Mouse (Mus musculus) layer of hippocampus, postnatal 25 days (tissue): ENCODE data around the gene Dpm3. TPM values are rescaled to one million over a fixed set of nuclear protein-coding genes. Genes with fewer than 3 reads are reported as not detected.

ENCODE experiments used
- DNase-seq, 2 experiments: peaks; one replicate each; pipeline ENCODE4 v3.0.0; 2022; ENCODE audit warnings: mixed read lengths in 2 of 2, low spot score in 1 of 2; ENCODE audit errors: extremely low spot score in 1 of 2
- total RNA-seq, 2 experiments: library from RNA; stranded (reverse); gene quantifications; 2 replicates each; pipeline ENCODE4 v1.2.3; 2021

Dpm3 gene
- total RNA-seq, 2 experiments from 2014 or later, result 51.1 to 71.0 TPM

DNA sequence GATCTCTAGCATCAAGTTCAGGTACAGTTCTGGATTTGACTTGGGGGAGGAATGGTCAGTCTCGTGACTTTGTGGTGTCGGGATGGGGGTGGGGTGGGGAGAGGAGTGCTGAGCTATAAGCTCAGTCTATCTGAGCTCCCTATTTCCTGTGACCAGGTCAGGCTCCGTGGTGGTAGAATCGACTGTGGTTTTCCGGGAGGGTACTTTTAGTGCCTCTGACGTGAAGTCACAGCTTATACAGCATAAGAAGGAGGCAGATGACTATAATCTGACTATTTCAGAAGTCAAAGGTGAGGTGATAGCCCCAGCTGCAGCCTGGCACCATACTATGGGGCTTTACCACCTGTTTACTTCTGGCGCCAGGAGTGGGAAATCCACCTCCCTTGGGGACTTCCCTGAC lies 27.8 kb upstream of the Dpm3 start:
- no peak for DNase-seq

DNA sequence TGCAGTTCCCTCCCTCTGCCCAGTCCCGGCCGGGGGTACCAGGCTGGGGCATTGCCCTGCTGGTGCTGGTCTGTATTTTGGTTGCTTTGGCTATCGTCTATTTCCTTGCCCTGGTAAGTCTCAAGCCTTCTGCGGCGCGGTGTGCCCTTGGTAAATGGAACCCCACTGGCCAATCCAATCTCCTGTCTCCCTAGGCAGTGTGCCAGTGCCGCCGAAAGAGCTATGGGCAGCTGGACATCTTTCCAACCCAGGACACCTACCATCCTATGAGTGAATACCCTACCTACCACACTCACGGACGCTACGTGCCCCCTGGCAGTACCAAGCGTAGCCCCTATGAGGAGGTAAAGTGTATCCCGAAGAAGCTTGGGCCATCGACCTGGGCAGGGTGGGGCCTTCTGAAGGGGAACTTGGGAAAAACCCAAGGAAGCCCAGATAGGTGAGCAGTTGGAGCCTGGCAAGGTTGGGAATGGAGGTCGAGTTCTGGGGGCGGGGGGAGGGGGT lies 27.3 kb upstream of the Dpm3 start:
- no peak for DNase-seq

DNA sequence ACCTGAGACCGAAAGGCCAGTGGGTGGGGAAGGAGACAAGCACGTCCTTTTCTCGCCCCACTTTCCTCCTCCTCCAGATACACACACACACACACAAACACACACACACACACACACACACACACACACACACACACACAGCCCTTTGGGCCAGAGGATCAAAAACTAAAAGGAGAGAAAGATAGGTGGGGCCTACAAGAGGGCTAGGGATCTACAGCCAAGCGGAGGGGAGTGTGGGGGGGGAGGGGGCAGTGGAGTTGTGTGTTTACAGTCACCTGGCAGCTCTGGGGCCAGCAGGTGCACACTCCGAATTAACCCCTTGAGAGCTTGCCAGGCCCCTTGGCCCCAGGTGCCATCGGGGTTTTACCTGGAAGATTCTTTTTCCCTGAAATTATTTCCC lies 26.5 kb upstream of the Dpm3 start:
- DNase-seq, result no peak

DNA sequence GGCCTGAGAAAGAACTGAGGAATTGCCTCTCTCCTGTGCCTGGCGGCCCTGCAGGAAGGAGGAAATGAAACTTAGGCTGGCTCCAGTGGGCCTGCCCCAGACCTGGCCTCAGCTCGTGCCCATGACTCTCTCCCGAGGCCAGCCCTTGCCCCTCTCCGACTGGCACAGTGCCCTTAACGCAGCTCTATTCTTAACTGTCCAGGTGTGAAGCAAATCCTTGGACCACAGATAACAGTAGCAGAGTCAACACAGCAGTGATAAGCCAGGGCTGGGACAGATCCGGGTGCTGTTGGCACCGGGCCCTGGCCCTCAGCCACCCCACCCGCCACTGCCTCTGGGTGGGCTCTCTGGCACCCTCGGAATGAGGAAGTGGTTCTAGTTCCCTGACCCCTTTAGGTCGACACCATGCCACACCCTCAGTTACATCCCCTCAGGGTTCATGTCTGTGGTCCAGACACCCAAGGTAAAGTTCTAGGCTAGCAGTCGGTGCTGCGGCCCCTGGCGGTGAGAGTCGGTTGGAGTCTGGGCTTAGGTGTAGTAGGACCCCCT lies 25.5 kb upstream of the Dpm3 start:
- no peak for DNase-seq

DNA sequence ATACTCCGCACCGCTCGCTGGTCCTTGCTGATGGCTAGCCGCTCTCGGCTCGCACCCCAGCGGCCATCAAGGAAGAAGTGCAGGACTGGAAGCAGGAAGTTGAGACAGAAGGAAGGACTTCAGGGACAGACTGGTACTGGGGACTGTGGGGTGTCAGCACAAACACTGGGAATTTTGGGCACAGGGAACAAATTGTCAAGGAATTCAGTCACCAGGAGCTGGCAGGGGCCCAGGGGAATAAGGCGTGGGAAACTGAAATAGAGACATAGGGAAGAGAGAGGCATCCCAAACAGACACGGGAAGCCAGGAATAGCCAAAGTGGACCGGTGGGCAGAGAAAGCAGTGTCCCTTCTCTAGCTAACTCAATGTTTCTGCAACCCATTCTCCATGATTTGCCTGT lies 22.6 kb upstream of the Dpm3 start:
- no peak for DNase-seq

DNA sequence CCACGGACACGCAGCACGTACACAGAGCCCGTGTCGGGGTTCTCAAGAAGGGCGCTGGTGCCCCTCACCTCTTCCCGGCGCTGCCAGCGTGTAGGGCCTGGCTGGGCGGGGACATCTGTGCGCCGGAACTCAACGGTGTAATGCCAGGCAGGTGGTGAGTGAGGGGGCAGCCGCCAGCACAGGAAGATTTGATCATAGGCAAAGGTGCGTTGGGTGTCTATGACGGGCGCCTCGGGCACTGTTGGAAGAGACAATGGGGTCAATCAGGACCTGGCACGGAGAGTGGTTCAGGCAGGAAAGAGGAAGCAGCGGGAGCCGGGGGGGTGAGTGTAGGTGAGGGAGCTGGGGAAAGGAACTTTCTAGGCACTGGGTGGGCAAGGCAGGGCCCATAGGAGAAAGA lies 21.5 kb upstream of the Dpm3 start:
- no peak for DNase-seq

DNA sequence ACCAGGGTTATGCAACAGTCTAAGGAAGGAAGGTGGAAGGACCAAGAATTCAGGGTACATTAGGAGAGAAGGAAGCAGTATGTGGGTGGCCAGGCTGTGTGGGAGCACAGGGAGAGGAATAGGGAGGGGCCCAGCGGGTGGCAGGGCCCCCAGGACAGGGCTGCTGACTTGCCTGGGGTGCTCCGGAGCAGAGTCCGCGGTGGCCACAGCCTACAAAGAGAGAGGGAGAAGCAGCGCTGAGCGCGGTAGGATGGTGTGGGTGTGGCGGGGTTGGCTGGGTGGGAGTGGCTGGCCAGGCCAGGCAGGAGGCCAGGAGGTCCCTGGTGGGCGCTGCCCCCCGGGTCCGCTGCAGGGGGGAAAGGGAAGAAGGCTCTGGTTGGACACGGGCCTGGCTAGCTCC lies 20.7 kb upstream of the Dpm3 start:
- no peak for DNase-seq

DNA sequence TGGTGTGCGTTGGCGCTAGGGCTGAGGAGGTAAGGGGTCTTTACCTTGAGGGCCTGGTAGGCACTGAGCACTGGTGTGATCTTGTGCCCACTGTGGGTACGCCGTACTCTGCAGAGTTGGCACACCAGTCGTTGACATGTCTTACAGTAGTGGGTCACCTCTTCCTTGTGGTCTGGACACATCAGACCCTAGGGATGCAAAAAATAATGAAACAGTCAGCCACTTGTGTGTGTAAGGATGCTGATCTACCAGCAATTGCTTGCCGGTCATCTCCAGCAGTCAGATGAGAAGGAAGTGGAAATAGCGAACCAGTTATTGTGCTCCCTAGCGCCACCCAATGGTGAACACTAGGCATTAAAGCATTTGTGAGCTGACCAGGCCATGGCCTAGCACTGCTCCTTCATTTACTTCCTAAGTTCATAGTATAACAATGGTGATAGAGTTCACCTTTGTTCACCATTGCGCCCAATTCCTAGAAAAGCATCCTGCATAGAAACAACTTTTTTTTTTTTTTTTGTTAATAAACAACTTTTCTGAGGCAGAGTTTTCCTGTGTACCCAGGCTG lies 16.7 kb upstream of the Dpm3 start:
- peak in 1 of 2 experiments; percentile 67 for DNase-seq

DNA sequence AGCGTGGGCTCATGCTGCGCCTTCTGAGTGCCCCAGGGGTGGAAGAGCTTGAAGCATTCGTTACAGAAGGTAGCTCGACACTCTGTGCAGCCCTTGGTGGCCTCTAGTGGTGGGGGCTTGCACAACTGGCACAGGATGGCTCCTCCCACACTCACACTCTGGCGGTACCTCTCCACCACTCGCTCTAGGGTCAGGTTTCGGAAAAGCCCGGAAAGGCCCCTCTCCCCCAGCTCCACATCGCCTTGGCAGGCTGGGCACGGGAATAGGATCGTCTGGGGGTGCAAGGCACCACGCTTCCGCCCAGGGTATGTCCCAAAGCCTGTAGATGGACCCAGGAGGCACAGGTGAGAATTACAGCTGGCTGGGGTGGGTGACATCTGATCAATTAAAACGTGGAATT lies 15.5 kb upstream of the Dpm3 start:
- DNase-seq, result no peak

DNA sequence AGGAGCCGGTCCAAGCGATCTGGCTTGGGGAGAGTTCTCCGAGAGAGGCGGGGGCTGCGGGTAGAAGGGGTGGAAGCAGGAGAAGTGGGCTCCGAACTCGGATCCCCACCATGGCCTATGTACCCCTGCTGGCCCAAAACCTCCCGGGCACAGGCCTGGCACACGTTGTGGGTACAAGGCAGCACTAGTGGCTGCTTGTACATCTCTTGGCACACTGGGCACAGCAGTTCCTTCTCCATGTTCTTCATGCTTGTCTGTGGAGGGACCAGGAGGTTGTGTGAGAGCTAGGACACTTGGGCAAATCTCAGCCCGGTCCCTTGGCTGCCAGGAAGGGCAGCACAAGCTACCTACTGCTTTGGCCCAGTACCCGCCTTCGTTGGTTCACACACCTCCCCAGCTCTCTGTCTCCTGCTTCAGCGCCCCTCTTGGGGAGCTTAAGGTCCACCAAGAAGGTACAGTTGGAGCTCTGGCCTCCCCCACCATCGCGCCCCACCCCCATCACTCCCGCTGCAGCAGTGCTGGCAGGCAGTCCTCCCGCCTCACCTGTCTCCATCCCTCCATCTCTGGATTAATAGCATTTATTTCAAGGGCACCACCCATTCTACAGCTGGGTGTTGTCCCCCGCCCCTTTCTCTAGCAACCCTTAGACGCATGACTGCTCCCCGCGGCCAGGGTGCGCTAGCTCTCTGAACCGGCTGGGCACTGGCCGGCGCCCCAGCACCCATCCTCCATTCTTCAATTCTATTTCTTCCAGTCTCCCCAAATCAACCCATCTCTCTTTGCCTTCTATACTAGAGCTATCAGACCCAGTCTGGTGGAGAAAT lies 14.8 kb upstream of the Dpm3 start:
- DNase-seq, result no peak

DNA sequence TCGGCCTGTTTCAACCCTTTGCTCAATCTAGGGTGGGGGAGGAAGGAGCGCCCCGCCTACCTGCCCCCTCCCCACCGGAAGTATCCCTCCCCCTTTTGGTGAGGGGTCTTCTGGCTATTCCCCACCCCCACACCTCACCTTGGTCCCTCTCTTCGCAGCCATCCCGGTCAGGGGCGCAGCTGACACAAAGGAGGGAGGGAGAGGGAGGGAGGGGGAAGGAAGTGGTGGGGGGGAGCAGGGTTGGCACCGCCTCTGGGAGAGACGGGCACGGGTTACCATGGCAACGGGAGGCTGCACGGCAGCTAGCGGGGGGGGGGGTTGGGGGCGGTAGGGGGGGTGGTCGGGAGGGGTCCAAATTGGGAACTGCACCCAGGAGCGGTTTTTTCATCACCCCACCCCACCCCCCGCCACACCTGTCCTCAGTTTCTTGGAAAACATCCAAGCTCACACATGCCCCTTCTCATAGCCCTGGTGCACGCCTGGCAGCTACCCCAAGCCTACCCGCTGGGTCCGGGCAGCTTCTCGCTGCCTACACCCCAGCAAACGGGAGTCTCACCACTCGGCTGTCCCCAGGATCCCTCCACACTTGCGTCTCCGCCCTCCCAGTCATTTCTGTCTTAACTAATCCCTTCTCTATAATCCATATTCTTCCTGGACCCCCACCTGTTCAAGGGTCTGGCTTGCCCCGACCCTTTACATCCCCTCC lies 14.0 kb upstream of the Dpm3 start:
- DNase-seq, result peak in 1 of 2 experiments; percentile 69

DNA sequence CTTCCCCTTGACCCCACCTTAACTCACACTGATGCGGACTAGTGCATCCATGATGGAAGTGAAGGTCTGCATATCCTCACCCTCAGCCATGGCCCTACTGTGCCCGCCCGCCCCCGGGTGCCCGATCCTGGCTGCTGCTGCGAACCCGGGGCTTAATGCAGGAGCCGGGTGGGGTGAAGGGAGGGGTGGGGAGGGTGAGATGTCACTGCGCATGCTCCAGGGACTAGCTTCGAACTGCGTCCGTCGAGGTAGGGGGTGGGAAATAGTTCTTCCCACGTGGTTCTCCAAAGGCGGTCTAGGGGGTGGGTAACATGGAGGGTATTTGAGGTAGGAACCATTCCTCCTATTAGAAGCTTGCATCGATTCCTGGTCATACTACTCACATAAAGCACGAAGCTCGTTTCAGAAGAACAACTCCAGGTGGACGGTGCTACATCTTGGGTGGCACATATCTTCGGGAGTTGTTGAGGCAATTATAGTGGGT lies 13.4 kb upstream of the Dpm3 start, which contains the start of gene Krtcap2:
Krtcap2 (plus strand) TSS at position 279 of the 484 bp plus-strand sequence.
- DNase-seq, result peak in 1 of 2 experiments; percentile 60

DNA sequence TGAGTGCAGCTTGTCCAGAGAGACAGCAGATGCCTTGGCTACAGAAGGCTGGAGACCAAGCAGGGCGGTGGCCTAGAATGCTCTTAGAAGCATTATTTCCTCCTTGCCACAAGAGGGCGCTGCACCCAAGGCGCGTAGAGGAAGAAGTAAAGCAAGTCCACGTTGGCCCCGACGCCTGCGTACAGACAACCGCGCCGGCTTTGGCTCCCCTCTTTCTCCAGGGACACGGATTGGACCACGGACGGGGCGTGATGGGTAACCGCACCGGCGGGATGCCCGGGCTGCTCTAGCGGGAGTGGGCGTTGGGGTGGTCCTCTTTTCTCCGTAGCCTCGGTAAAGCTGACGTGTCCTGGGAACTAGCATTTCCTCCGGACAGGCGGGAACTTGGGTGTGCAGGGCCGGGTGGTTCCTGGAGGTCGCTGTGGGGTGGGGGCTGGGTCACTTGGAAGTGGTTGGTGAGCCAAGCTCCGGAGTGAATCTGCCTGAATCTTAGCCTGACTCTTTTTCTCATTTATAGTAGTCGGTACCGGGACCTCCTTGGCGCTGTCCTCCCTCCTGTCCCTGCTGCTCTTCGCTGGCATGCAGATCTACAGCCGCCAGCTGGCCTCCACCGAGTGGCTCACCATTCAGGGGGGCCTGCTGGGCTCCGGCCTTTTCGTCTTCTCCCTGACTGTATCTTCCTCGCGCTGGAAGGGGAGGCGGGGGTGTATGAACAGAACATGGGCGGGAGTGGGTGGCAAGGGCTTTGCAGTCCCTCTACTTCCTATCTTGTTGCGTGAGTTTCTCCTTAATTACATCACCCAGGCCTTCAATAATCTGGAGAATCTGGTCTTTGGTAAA lies 12.7 kb upstream of the Dpm3 start, which contains the start of gene Trim46:
Trim46 (minus strand) TSS at position 49 of the 840 bp plus-strand sequence.
- peak; percentile 77 to 88 for DNase-seq

DNA sequence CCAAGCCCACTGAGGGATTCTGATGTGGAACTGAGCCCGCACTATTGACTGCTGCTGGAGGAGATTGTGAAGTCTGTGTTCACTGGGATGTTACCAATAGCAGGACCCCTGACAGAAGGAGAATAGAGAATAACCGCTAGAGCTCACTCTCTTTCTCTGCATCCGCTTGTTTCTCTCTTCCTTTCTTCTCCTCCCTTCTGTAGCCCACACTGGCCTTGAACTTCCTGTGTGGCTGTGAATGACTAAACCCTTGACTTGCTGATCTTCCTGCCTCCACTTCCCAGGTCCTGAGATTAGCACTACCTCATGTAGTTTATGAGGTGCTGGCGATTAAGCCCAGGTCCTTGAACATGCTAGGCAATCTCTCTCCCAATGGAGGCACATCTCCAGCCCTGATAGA lies 11.7 kb upstream of the Dpm3 start:
- no peak for DNase-seq

DNA sequence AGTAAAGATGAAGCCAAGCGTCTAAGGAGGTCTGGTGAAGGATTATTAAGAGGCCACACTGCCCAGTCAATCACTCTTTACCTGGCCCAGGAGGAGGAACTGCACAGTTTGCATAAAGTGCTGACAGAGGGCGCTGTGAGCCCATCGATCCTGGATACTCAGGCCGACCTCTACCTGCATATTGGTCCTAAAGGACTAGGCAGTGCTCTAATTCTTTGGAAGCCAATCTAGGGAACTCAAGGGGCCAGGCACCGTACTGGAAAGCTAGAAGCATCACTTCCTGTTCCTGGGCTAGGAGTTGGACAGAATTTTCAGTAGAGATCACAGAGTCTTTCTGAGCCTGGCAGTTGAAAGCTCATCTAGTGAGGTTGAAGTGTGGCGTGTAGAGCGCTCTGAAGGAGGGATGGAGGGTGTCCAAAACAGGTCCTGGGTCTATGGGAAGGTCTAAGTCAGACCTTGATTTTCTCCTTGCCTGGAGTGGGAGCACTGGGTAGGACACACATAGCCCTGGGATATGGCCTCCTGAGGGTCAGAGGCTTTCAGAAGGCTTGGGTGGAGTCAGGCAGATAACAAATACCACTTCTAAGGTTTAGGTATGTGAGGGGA lies 8.6 kb upstream of the Dpm3 start:
- peak in 1 of 2 experiments; percentile 57 for DNase-seq

DNA sequence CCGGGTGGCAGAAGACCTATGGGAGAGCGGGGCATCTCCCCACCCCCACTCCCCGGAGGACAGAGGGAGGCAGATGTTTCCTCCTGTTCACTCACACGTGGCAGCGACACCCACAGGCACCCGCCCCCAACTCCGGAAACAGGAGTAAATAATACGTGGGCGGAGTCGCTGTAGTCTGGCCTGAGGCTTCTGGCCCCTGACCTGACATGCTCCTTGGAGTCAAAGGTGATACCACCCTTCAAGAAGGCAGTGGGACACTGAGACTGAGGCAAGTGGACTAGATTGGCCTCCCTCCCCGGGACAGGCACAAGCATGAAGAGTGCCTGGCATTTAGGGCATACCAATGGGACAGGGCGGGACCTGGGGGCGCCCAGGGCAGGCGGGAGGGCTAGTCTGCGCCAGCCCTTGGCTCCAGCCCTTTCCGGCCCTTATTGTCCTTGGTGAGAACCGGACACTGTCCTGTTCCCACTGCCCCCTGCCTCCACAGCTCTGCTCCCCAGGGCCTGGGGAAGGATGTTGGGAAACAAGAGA lies 7.7 kb upstream of the Dpm3 start:
- no peak for DNase-seq

DNA sequence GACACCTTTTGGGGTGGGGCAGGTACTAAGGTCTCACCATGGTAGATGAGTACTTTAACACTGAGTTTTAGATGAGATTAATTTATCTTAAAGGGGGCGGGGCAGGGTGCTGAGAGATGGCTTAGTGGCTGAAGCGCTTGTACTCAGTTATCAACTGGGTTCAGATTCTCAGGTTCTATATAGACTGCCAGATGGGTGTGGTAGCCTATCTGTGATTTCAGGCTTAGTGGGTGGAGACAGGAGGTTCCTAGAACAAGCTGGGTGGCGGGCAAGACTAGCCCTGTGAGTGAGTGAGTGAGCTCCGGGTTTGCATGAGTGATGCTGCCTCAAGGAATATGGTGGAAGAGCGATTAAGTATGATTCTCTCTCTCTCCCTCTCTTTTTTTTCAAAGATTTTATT lies 4.2 kb upstream of the Dpm3 start:
- no peak for DNase-seq

DNA sequence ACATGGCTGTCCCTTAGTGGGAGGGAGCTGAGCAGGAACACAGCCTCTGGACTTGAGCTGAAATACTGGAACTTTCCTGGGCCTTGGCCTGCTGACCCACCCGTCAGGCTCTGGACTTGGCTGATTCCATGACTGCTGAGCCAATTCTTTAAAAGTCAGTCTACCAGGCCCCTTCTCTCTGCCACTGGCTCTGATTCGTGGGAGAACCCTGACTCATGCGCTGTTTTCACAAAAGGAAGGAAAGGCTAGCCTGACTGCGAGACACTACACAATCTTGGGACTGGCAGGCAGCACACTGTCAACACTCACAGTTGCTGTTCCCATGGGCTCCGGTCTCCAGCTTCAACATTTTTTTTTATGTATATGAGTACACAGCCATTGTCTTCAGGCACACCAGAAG lies 3.0 kb upstream of the Dpm3 start:
- no peak for DNase-seq

DNA sequence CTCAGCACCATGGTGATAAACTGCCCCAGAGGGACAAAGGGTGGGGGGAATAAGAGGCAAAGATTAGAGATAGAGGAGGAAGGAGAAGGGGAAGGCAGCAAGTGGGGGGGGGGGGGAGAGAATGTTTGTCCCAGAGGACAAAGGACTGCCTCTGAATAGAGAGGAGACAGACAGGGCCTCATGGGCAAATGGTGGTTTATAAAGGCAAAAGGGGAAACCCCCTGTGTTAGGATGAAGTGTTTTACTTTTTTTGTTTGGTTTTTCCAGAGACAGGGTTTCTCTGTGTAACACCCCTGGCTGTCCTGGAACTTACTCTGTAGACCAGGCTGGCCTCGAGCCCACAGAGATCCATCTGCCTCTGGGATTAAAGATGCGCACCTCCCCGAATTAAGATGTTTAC lies 1.1 kb downstream of the Dpm3 start:
- no peak for DNase-seq
